Mouse (Mus musculus) kidney, adult 2 months (tissue): ENCODE data around the gene Cdkn2aip. TPM values are rescaled to one million over a fixed set of nuclear protein-coding genes. Genes with fewer than 3 reads are reported as not detected.

Experiments
- DNase-seq: peaks from one replicate; pipeline ENCODE4 v3.0.0; 2021
- H3K27ac ChIP-seq: fragments of 200-500 bp; 2 replicates; pipeline ENCODE4 v1.5.1; 2012; ENCODE audit warnings: low read depth, low read length, control low read depth, inconsistent platforms; ENCODE audit not compliant: insufficient read depth
- H3K27me3 ChIP-seq: fragments of 200-500 bp; replicated peaks from 2 replicates; pipeline ENCODE4 v1.6.1; 2012; ENCODE audit warnings: mild to moderate bottlenecking, moderate library complexity, low read length, inconsistent platforms; ENCODE audit not compliant: control insufficient read depth, insufficient read depth
- H3K36me3 ChIP-seq: fragments of 200-500 bp; 2 replicates; pipeline ENCODE4 v1.6.1; 2012; ENCODE audit warnings: mild to moderate bottlenecking, moderate library complexity, low read length, inconsistent platforms; ENCODE audit not compliant: control insufficient read depth, insufficient read depth
- H3K4me1 ChIP-seq: fragments of 200-500 bp; 2 replicates; pipeline ENCODE4 v1.6.1; 2011; ENCODE audit warnings: low read length; ENCODE audit not compliant: control insufficient read depth, insufficient read depth
- H3K4me3 ChIP-seq: fragments of 200-500 bp; 2 replicates; pipeline ENCODE4 v1.5.1; 2011; ENCODE audit warnings: mild to moderate bottlenecking, low read depth, low read length, control low read depth; ENCODE audit not compliant: insufficient read depth
- CTCF ChIP-seq: fragments of 200-500 bp; conservative IDR thresholded peaks from 2 replicates; pipeline ENCODE4 v1.5.1; 2011; ENCODE audit warnings: low read depth, mild to moderate bottlenecking, control low read depth, low read length, moderate library complexity, mixed read lengths; ENCODE audit not compliant: insufficient read depth, insufficient read length
- POLR2A ChIP-seq: fragments of 200-500 bp; IDR thresholded peaks from one replicate; pipeline ENCODE4 v1.6.1; 2011; ENCODE audit warnings: low read depth, low read length, control low read depth
- WGBS: fragments of 180-500 bp; shearing (Covaris S2); methylation state at CpG from one replicate; pipeline ENCODE4 v1.1.7; 2018; 5-methylcytosine and 5-hydroxymethylcytosine counted together
- polyA plus RNA-seq: library from polyadenylated mRNA; depleted of rRNA; stranded (reverse); fragments of >200 nt; gene quantifications from 2 replicates; pipeline ENCODE4 v1.2.3, GENCODE M21; 2012

Cdkn2aip gene
- polyA plus RNA-seq, 1 experiment: 3.9 TPM

GRCm38 (mm10) chr8:47697696-47698095, 16.0 kb downstream of the Cdkn2aip start:
- TF ChIP-seq CTCF (no peak), POLR2A (no peak)
- DNase-seq: no peak

GRCm38 (mm10) chr8:47695431-47696105, 18.2 kb downstream of the Cdkn2aip start:
- TF ChIP-seq POLR2A (no peak), CTCF (no peak)
- 67% methylated on average over 5 of the region's 5 CpGs for WGBS

More at GRCm38 (mm10) chr8:47697696-47698095, 16.0 kb downstream of the Cdkn2aip start:
- Histone ChIP-seq H3K4me1 (no peaks in the 10 kb centered on the region), H3K4me3 (no peak overlapping the region), H3K27me3 (no peaks in the 10 kb centered on the region), H3K36me3 (no peaks in the 10 kb centered on the region), H3K27ac (no peak overlapping the region)
- WGBS: 78% methylated on average over 1 of the region's 1 CpGs

GRCm38 (mm10) chr8:47693119-47693518, 20.6 kb downstream of the Cdkn2aip start:
- 1% methylated on average over 2 of the region's 2 CpGs for WGBS
- peak; percentile 85 for DNase-seq
- TF ChIP-seq CTCF (peak; percentile 78), POLR2A (no peak)

More at GRCm38 (mm10) chr8:47695431-47696105, 18.2 kb downstream of the Cdkn2aip start:
- DNase-seq: no peak
- Histone ChIP-seq H3K27me3 (no peaks in the 10 kb centered on the region), H3K4me1 (no peaks in the 10 kb centered on the region), H3K27ac (no peak overlapping the region), H3K4me3 (no peak overlapping the region), H3K36me3 (no peaks in the 10 kb centered on the region)

GRCm38 (mm10) chr8:47691831-47692230, 21.9 kb downstream of the Cdkn2aip start:
- Histone ChIP-seq H3K36me3 (no peaks in the 10 kb centered on the region), H3K4me3 (no peak overlapping the region), H3K27me3 (no peaks in the 10 kb centered on the region), H3K27ac (no peak overlapping the region), H3K4me1 (no peaks in the 10 kb centered on the region)
- DNase-seq: no peak
- WGBS: 93% methylated on average over 10 of the region's 10 CpGs
- TF ChIP-seq POLR2A (no peak), CTCF (no peak)

More at GRCm38 (mm10) chr8:47693119-47693518, 20.6 kb downstream of the Cdkn2aip start:
- H3K27me3 ChIP-seq: no peaks in the 10 kb centered on the region
- no peaks in the 10 kb centered on the region for H3K36me3 ChIP-seq
- no peak overlapping the region for H3K27ac ChIP-seq
- no peaks in the 10 kb centered on the region for H3K4me1 ChIP-seq
- H3K4me3 ChIP-seq: no peak overlapping the region

GRCm38 (mm10) chr8:47691303-47691702, 22.4 kb downstream of the Cdkn2aip start:
- Histone ChIP-seq H3K36me3 (no peaks in the 10 kb centered on the region), H3K4me3 (no peak overlapping the region), H3K27me3 (no peaks in the 10 kb centered on the region), H3K27ac (no peak overlapping the region), H3K4me1 (no peaks in the 10 kb centered on the region)
- no peak for TF ChIP-seq POLR2A
- TF ChIP-seq CTCF: no peak
- DNase-seq: no peak
- WGBS: 79% methylated on average over 7 of the region's 7 CpGs

GRCm38 (mm10) chr8:47690674-47691078, 23.1 kb downstream of the Cdkn2aip start:
- no peaks in the 10 kb centered on the region for H3K4me1 ChIP-seq
- no peak overlapping the region for H3K27ac ChIP-seq
- WGBS: 16% methylated on average over 16 of the region's 16 CpGs

GRCm38 (mm10) chr8:47689704-47690326, 23.9 kb downstream of the Cdkn2aip start:
- WGBS: 78% methylated on average over 12 of the region's 12 CpGs
- H3K27me3 ChIP-seq: no peaks in the 10 kb centered on the region
- H3K4me1 ChIP-seq: no peaks in the 10 kb centered on the region
- H3K4me3 ChIP-seq: no peak overlapping the region
- H3K36me3 ChIP-seq: no peaks in the 10 kb centered on the region
- TF ChIP-seq POLR2A (no peak), CTCF (0 out of 2 replicates have a peak, but pooled peaks have one; percentile 11)
- DNase-seq: peak; percentile 28
- H3K27ac ChIP-seq: no peak overlapping the region

More at GRCm38 (mm10) chr8:47690674-47691078, 23.1 kb downstream of the Cdkn2aip start:
- no peak for TF ChIP-seq POLR2A
- no peak for TF ChIP-seq CTCF
- DNase-seq: peak; percentile 37
- H3K4me3 ChIP-seq: peak overlapping the region; percentile 22; the same call in 1 of the 2 replicates
- H3K27me3 ChIP-seq: no peaks in the 10 kb centered on the region
- no peaks in the 10 kb centered on the region for H3K36me3 ChIP-seq
